Mouse (Mus musculus) left cerebral cortex, adult 2 months (tissue): ENCODE data around the gene Slc13a5. TPM values are rescaled to one million over a fixed set of nuclear protein-coding genes. Genes with fewer than 3 reads are reported as not detected.
A peak's percentile ranks its signal among the peaks of the same experiment; 100 is the strongest.

Experiments used
- DNase-seq, 2 experiments: peaks; one replicate each; pipeline ENCODE4 v3.0.0; 2021 to 2022; ENCODE audit warnings: low spot score in 2 of 2, mixed read lengths in 1 of 2; ENCODE audit errors: extremely low spot score in 1 of 2
- H3K27ac ChIP-seq: fragments of 200-600 bp; 2 replicates; pipeline ENCODE4 v1.8.1; 2022
- H3K4me3 ChIP-seq: fragments of 200-600 bp; 2 replicates; pipeline ENCODE4 v1.8.1; 2022
- CTCF ChIP-seq: fragments of 200-600 bp; IDR thresholded peaks from 2 replicates; pipeline ENCODE4 v1.8.1; 2022; ENCODE audit warnings: antibody characterized with exemption, mild to moderate bottlenecking, moderate library complexity
- intact Hi-C: fragments of 180-260 bp; cut with DNase I; formaldehyde crosslinking; loops from one replicate; pipeline ENCODE4 v1.15.1; 2025
- total RNA-seq, 2 experiments: library from RNA; stranded (reverse); gene quantifications; 2 replicates each; pipeline ENCODE4 v1.2.3; 2021

Gene Slc13a5
- total RNA-seq, 2 experiments from 2014 or later: 15.0 to 22.3 TPM

DNA sequence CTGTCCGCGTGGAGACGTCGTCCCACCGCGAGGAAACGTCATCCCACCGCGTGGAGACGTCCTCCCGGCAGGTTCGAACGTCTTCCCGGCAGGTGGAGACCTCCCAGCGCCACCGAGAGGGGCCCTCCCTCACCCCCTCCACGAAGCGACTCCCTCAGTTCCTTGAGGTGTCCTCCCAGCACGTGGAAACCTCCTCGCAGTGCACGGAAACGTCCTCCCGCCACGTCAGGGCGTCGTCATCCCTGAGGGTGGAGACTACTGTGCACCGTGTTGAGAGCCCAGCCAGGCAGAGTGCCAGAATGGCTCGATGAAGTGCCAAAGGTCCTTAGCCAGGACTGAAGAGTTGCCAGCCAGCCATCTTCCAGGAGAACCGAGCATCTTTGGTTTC is 51.6 kb downstream of the Slc13a5 start, which contains the start of gene Med31:
Med31 (minus strand) TSS at position 183 of the 388 bp plus-strand sequence.
- DNase-seq: peak; percentile 70 to 77
- no peak for TF ChIP-seq CTCF
- Histone ChIP-seq H3K4me3 (peak within 1 kb of the TSS; percentile 84), H3K27ac (peak within 1 kb of the TSS; percentile 94)
- intact Hi-C loops: no loop called here

DNA sequence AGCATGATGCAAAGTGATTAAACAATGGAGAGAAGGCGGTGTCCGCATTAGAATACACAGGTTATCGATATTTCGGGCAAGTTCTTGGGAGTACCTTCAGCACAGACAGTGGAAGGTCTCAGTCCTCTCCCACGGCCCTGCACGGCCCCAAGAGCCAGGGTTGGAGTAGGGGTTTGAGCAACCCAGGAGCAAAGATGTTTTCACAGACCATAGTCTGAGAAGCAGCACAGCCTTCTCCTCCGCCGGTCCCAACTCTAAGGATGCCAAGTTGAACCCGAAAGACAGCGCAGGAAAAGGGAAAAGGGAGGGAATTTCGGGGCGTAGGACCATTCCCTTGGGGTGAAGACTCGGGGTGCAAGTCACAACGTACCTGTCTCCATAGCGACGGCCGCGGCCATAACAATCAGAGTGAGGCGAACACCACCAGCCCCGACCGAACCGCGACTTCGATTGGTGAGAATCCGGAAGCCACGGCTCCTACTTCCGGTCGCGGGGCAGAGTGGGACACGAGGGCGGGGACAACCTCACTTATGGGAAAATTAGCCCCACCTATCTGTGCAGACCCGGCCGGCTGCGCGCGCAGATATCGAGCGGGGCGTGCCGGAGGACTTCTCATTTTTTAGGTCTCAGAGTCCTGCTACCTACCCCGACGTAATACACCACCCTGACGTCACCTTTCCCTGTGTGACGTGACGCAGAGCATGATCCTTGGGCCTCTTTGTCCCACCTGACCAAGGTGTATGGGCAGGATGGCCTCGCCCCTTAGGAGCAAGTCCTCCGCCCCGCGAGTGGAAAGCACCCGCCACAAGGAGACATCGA is 52.2 kb downstream of the Slc13a5 start:
- TF ChIP-seq CTCF: no peak; the same call in 1 of the 2 replicates
- DNase-seq: peak; percentile 92 to 93
- intact Hi-C loops: no loop called here
- Histone ChIP-seq H3K4me3 (peak overlapping the region; percentile 84), H3K27ac (peak overlapping the region; percentile 94)

DNA sequence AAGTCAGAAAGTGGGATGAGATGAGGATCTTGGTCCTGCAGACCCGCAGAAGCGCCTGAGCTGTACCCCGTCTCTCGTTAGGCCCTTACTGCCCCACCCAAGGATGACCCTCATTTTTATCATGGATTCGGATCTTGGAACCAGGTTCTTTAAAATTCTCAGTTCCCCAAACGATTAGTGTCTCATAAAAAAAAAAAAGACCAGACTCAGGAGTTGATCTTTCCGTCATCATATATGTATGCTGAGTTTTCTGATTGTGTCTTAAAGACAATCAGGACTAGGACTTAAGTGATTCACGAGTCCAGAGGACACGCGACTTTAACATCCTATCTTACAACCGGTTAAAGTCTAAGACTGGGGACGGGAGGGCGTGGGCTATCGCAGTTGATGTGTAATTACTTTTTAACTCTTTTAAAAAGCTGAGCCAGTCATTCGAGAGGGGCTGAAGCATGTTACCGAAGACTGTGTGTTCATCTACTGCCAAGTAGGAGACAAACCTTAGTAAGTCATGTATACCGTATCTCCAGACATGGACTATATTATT is 59.1 kb downstream of the Slc13a5 start:
- intact Hi-C loops: loop anchor here (5.0 kb wide), 1 partner anchor 156 kb away; no protein-coding TSS in a partner anchor
- Histone ChIP-seq H3K4me3 (peak overlapping the region; percentile 76), H3K27ac (peak overlapping the region; percentile 93)
- TF ChIP-seq CTCF: no peak
- no peak for DNase-seq

DNA sequence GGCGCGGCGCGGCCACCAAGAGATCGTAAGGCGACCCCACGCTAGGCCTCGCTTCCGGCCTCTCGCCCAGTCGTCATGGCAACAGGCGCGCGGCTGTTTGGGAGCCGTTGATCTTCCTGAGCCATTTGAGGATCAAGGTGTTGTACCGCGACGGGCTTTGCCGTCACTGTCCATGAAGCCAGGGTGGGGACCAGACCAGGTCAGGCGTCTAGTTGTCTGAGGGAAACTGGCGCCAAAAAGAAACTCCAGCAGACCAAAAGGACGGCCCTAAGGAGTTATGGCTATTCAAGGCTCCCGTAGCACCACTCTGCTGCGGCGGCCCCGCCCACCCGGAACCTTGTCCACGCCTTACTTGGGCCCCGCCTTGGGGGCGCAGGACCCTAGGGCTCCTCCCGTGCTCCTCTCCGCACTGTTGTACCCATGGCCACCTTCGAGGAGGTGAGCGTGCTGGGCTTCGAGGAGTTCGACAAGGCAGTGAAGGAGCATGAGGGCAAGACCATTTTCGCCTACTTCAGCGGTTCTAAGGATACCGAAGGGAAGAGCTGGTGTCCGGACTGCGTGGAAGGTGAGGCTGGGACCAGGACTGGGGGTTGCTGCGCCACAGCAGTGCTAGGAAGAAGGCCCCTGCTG is 59.7 kb downstream of the Slc13a5 start, which contains the start of the genes 4933427D14Rik and Txndc17:
4933427D14Rik (minus strand) TSS at position 256 of the 630 bp plus-strand sequence.
Txndc17 (plus strand) TSS at position 344 of the 630 bp plus-strand sequence.
- TF ChIP-seq CTCF: no peak
- Histone ChIP-seq H3K27ac (peak within 1 kb of the TSS; percentile 93), H3K4me3 (peak within 1 kb of the TSS; percentile 76)
- intact Hi-C loops: loop anchor here (5.0 kb wide), 1 partner anchor 155 kb away; no protein-coding TSS in a partner anchor
- peak; percentile 87 to 88 for DNase-seq

DNA sequence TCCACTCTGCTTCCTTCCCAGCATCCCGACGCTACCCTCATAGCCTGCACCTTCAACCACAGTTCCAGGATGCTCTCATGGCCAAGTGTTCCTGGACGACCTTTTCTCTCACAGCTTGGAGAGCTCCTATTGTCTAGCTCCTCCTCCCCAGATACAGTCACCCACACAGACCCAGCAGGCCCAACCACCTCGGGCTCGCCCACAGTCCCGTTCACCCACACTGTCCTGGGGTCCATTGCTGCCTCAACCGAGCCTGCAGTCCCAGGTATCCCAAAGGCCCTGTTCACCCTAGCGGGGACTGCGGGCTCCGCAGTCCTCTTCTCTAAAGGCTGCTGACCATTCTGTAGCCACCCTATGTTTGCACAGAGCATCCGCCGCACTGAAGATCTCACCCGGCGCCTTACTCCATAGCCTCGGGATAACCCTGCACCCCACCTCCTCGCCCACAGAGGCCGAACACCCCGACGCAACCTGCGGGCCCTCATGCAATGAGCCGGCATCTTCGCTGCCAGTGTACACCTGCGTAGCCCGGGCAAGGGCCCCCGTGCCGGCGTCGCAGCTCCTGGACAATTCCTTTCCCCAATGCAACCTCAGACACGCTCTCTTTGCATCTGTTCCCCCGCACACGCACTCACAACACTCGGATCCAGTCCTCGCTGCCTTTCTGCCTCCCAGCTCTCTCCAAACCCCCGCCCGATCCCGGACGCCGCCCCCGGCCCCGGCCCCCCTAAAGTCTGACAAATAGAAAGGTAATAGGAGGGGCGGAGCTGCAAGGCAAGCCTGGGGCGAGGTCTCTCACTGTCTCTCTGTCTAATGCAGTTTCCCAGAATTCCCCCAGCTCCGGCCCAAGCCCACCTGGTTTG is 60.5 kb downstream of the Slc13a5 start, which contains the start of gene Gm43951:
Gm43951 (minus strand) TSS at position 500 of the 863 bp plus-strand sequence.
- intact Hi-C loops: loop anchor here (5.0 kb wide), 1 partner anchor 154 kb away; no protein-coding TSS in a partner anchor
- TF ChIP-seq CTCF: peak; percentile 11
- Histone ChIP-seq H3K4me3 (peak within 1 kb of the TSS; percentile 76), H3K27ac (peak within 1 kb of the TSS; percentile 93)
- peak in 1 of 2 experiments; percentile 40 for DNase-seq

DNA sequence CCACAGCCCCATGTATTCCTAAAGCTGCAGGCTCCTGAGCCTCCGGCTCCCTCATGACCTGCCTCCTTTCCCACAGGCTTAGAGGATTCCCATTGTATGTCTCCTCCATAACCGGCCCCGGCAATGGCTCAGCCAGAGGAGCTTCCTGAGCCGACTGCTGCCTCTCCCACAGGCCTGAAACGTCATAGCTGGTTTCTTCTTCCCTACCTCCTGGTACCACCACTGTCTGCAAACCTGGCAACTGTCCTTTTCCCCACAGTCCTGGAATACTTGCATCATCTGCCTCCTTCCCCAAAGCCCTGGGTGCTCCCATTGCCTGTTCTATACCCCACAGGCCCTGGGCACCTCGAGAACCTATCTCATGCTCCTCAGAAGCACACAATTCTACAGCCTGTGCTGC is 61.8 kb downstream of the Slc13a5 start:
- TF ChIP-seq CTCF: no peak
- H3K4me3 ChIP-seq: peak overlapping the region; percentile 76
- intact Hi-C loops: loop anchor here (5.0 kb wide), 1 partner anchor 153 kb away; no protein-coding TSS in a partner anchor
- peak in 1 of 2 experiments; percentile 25 for DNase-seq
- H3K27ac ChIP-seq: peak overlapping the region; percentile 93

DNA sequence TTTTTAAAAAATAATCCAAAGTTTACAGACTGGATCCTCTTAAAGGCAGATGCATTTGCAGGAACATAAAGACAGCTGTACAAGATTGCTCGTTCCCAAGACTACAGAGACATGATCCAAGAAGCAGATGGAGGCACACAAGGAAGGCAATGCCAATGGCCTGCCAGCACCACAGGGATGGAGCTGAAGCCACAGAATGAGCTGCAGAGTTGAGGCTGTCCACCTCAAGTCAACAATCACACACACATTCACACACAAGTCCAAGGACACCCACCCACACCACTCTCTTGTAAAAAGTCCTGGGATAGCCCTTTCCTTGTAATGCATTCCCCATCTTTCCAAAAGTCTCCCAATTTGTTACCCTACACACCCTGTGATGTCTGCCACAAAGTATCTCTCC is 63.6 kb downstream of the Slc13a5 start:
- intact Hi-C loops: no loop called here
- Histone ChIP-seq H3K4me3 (no peak overlapping the region), H3K27ac (no peak overlapping the region)
- no peak for DNase-seq
- no peak for TF ChIP-seq CTCF

DNA sequence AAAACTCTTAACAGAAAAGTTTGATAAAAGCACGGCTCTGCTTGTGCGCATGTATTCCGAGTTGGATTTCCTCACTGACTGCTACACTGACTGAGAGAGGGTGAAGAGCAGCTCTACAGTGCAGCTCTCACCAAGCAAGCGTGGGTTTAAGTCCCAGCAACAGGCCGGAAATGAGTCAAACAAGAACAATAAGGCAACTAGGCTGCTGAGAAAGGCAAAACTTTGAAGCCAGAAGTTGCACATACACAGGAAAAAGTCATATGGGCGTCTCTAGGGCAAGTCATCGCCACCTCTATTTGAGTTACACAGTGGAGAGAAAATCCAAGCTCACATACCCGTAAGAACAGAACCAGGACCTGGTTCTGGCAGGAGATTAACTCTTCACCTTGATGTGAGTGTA is 70.5 kb downstream of the Slc13a5 start:
- no peak for TF ChIP-seq CTCF
- intact Hi-C loops: no loop called here
- Histone ChIP-seq H3K4me3 (no peak overlapping the region), H3K27ac (no peak overlapping the region)
- DNase-seq: no peak

DNA sequence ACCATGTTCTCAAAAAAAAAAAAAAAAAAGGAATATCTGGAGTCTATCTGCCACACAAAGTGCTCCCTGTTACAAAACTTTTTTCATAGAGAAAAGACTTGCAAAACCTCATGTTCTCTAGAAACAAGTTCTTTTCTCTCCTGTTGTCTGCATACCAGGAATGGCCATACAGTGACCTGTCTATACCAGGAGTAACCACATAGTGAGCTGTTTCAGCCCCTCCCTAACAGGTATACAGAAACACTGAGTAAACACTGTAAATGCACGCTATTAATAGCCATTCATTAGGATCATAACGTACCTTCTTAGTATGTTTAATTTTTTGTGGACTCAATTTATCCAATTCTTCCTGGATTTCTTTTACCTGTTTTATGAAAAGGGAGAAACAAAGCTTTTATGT is 72.8 kb downstream of the Slc13a5 start:
- no peak for TF ChIP-seq CTCF
- no peak overlapping the region for H3K27ac ChIP-seq
- intact Hi-C loops: no loop called here
- H3K4me3 ChIP-seq: no peak overlapping the region
- DNase-seq: no peak

Other genes with a start within 250 kb of the Slc13a5 start
- not detected for gene Aipl1, start 229.7 kb downstream of the Slc13a5 start, total RNA-seq
- gene Pimreg, start 225.2 kb downstream of the Slc13a5 start, total RNA-seq: under 1 TPM in 1 of 2 experiments, not detected in 1; 0.23 TPM
- gene Pitpnm3, start 131.4 kb downstream of the Slc13a5 start, total RNA-seq: 10 to 100 TPM; 88.9 to 92.4 TPM
- gene Gm43951, start 60.4 kb downstream of the Slc13a5 start, total RNA-seq: 10 to 100 TPM; 14.5 to 15.1 TPM
- 10 to 100 TPM; 30.5 to 39.7 TPM for gene 4933427D14Rik, start 59.8 kb downstream of the Slc13a5 start, total RNA-seq
- 10 to 100 TPM; 30.3 to 34.9 TPM for gene Txndc17, start 59.7 kb downstream of the Slc13a5 start, total RNA-seq
- 10 to 100 TPM; 15.9 to 18.0 TPM for gene Med31, start 51.6 kb downstream of the Slc13a5 start, total RNA-seq
- 1 to 10 TPM; 3.8 to 5.2 TPM for gene Xaf1, start 34.4 kb upstream of the Slc13a5 start, total RNA-seq
- gene Fbxo39, start 47.2 kb upstream of the Slc13a5 start, total RNA-seq: not detected
- gene Tekt1, start 95.2 kb upstream of the Slc13a5 start, total RNA-seq: 1 to 10 TPM; 2.3 to 3.6 TPM
- gene Smtnl2, start 144.5 kb upstream of the Slc13a5 start, total RNA-seq: 1 to 10 TPM in 1 of 2 experiments, under 1 TPM in 1; 0.33 to 1.2 TPM
- under 1 TPM; 0.18 to 0.37 TPM for gene Ggt6, start 168.3 kb upstream of the Slc13a5 start, total RNA-seq
- gene Mybbp1a, start 174.1 kb upstream of the Slc13a5 start, total RNA-seq: 10 to 100 TPM; 53.2 to 55.0 TPM
- gene Spns2, start 222.7 kb upstream of the Slc13a5 start, total RNA-seq: 10 to 100 TPM; 68.2 to 70.6 TPM